Mouse (Mus musculus): ENCODE measurements around the gene Glb1l. TPM values are rescaled to one million over a fixed set of nuclear protein-coding genes. Genes with fewer than 3 reads are reported as not detected.

The Glb1l gene
- polyA plus RNA-seq, 1 experiment from 2014 or later = 3.5 TPM

GRCm38 (mm10) chr1:75168472-75169464 is 41.8 kb downstream of the Glb1l start, which contains the start of gene Zfand2b:
TSS of gene Zfand2b (plus strand) at chr1:75168646.
- WGBS (ENCODE audit: insufficient replicate concordance) = 2% methylated on average over 56 of the region's 59 CpGs
- peak within 1 kb of the TSS; percentile 65 for H3K4me2 ChIP-seq (ENCODE audit: low read depth, low read length)
- H3K27ac ChIP-seq (ENCODE audit: low read depth) = peak within 1 kb of the TSS; percentile 90
- H3K9ac ChIP-seq (replicated peaks) = peak within 1 kb of the TSS; percentile 73
- TF ChIP-seq CTCF (IDR thresholded peaks at IDR 0.05; ENCODE audit: low read depth) (no peak), EP300 (IDR thresholded peaks at IDR 0.05; ENCODE audit: low read depth) (no peak; the same call in 1 of the 2 replicates)
- H3K27me3 ChIP-seq (ENCODE audit: insufficient read depth, low read length) = no peaks in the 10 kb centered on the region
- peaks cover 36% of the 10 kb centered on the region for H3K36me3 ChIP-seq (replicated peaks; ENCODE audit: insufficient read depth, low read length)
- H3K4me3 ChIP-seq (ENCODE audit: low read depth, low read length) = peak within 1 kb of the TSS; percentile 67
- H3K9me3 ChIP-seq (ENCODE audit: low read length) = no peaks in the 10 kb centered on the region
- peaks cover 14% of the 10 kb centered on the region for H3K4me1 ChIP-seq (ENCODE audit: insufficient read depth)
- peak; percentile 99 for DNase-seq
- ATAC-seq = peak; percentile 95

- no peak for TF ChIP-seq CTCF (IDR thresholded peaks at IDR 0.05; ENCODE audit: low read depth)
- TF ChIP-seq EP300 (IDR thresholded peaks at IDR 0.05; ENCODE audit: low read depth) = no peak
- ATAC-seq (peak; percentile 7; the same call in 1 of the 2 replicates), DNase-seq (no peak)
- peak overlapping the region; percentile 73 for H3K9ac ChIP-seq (replicated peaks)
- H3K36me3 ChIP-seq (replicated peaks; ENCODE audit: insufficient read depth, low read length) = peaks cover 30% of the 10 kb centered on the region
- no peaks in the 10 kb centered on the region for H3K27me3 ChIP-seq (ENCODE audit: insufficient read depth, low read length)
- WGBS (ENCODE audit: insufficient replicate concordance) = 9% methylated on average over 7 of the region's 7 CpGs
- peak overlapping the region; percentile 65 for H3K4me2 ChIP-seq (ENCODE audit: low read depth, low read length)
- H3K27ac ChIP-seq (ENCODE audit: low read depth) = peak overlapping the region; percentile 90
- H3K4me3 ChIP-seq (ENCODE audit: low read depth, low read length) = peak overlapping the region; percentile 67
- peaks cover 14% of the 10 kb centered on the region for H3K4me1 ChIP-seq (ENCODE audit: insufficient read depth)
- no peaks in the 10 kb centered on the region for H3K9me3 ChIP-seq (ENCODE audit: low read length)
Measured at GRCm38 (mm10) chr1:75168093-75168471, 42.5 kb downstream of the Glb1l start.

GRCm38 (mm10) chr1:75160256-75160617 is 50.4 kb downstream of the Glb1l start:
- peak overlapping the region; percentile 57; the same call in 1 of the 2 replicates for H3K27ac ChIP-seq (ENCODE audit: low read depth)
- H3K4me1 ChIP-seq (ENCODE audit: insufficient read depth) = peaks cover 6% of the 10 kb centered on the region
- H3K27me3 ChIP-seq (ENCODE audit: insufficient read depth, low read length) = no peaks in the 10 kb centered on the region
- no peak for ATAC-seq
- H3K9me3 ChIP-seq (ENCODE audit: low read length) = no peaks in the 10 kb centered on the region
- H3K4me2 ChIP-seq (ENCODE audit: low read depth, low read length) = peak overlapping the region; percentile 42; the same call in 1 of the 2 replicates
- 42% methylated on average over 4 of the region's 4 CpGs for WGBS (ENCODE audit: insufficient replicate concordance)
- no peak overlapping the region for H3K9ac ChIP-seq (replicated peaks)
- peak; percentile 17 for DNase-seq
- no peaks in the 10 kb centered on the region for H3K36me3 ChIP-seq (replicated peaks; ENCODE audit: insufficient read depth, low read length)
- H3K4me3 ChIP-seq (ENCODE audit: low read depth, low read length) = no peak overlapping the region
- no peak for TF ChIP-seq EP300 (IDR thresholded peaks at IDR 0.05; ENCODE audit: low read depth)
- no peak for TF ChIP-seq CTCF (IDR thresholded peaks at IDR 0.05; ENCODE audit: low read depth)

- peak; percentile 78 for ATAC-seq
- Histone ChIP-seq H3K36me3 (replicated peaks; ENCODE audit: insufficient read depth, low read length) (no peaks in the 10 kb centered on the region), H3K4me2 (ENCODE audit: low read depth, low read length) (peak overlapping the region; percentile 42; the same call in 1 of the 2 replicates), H3K27ac (ENCODE audit: low read depth) (peak overlapping the region; percentile 59), H3K4me1 (ENCODE audit: insufficient read depth) (peaks cover 10% of the 10 kb centered on the region), H3K4me3 (ENCODE audit: low read depth, low read length) (no peak overlapping the region), H3K27me3 (ENCODE audit: insufficient read depth, low read length) (no peaks in the 10 kb centered on the region), H3K9me3 (ENCODE audit: low read length) (no peaks in the 10 kb centered on the region), H3K9ac (replicated peaks) (no peak overlapping the region)
- TF ChIP-seq EP300 (IDR thresholded peaks at IDR 0.05; ENCODE audit: low read depth) = peak; percentile 91
- TF ChIP-seq CTCF (IDR thresholded peaks at IDR 0.05; ENCODE audit: low read depth) = no peak
- WGBS (ENCODE audit: insufficient replicate concordance) = 50% methylated on average over 5 of the region's 5 CpGs
- no peak for DNase-seq
Measured at GRCm38 (mm10) chr1:75159540-75160255, 50.9 kb downstream of the Glb1l start.

GRCm38 (mm10) chr1:75158990-75159389 is 51.6 kb downstream of the Glb1l start:
- no peak overlapping the region for H3K9ac ChIP-seq (replicated peaks)

GRCm38 (mm10) chr1:75155837-75156236 is 54.8 kb downstream of the Glb1l start:
- Histone ChIP-seq H3K4me1 (ENCODE audit: insufficient read depth) (peaks cover 10% of the 10 kb centered on the region), H3K9ac (replicated peaks) (no peak overlapping the region), H3K4me3 (ENCODE audit: low read depth, low read length) (no peak overlapping the region), H3K27me3 (ENCODE audit: insufficient read depth, low read length) (no peaks in the 10 kb centered on the region), H3K27ac (ENCODE audit: low read depth) (no peak overlapping the region), H3K4me2 (ENCODE audit: low read depth, low read length) (no peak overlapping the region), H3K36me3 (replicated peaks; ENCODE audit: insufficient read depth, low read length) (no peaks in the 10 kb centered on the region; the same call in 1 of the 2 replicates), H3K9me3 (ENCODE audit: low read length) (no peaks in the 10 kb centered on the region)
- 39% methylated on average over 3 of the region's 3 CpGs for WGBS (ENCODE audit: insufficient replicate concordance)
- ATAC-seq (no peak), DNase-seq (no peak)
- TF ChIP-seq EP300 (IDR thresholded peaks at IDR 0.05; ENCODE audit: low read depth) = no peak
- TF ChIP-seq CTCF (IDR thresholded peaks at IDR 0.05; ENCODE audit: low read depth) = no peak

More at GRCm38 (mm10) chr1:75158990-75159389, 51.6 kb downstream of the Glb1l start:
- ATAC-seq (no peak), DNase-seq (no peak)
- Histone ChIP-seq H3K27me3 (ENCODE audit: insufficient read depth, low read length) (no peaks in the 10 kb centered on the region), H3K36me3 (replicated peaks; ENCODE audit: insufficient read depth, low read length) (no peaks in the 10 kb centered on the region; the same call in 1 of the 2 replicates), H3K4me1 (ENCODE audit: insufficient read depth) (peaks cover 10% of the 10 kb centered on the region), H3K27ac (ENCODE audit: low read depth) (no peak overlapping the region), H3K4me3 (ENCODE audit: low read depth, low read length) (no peak overlapping the region), H3K9me3 (ENCODE audit: low read length) (no peaks in the 10 kb centered on the region), H3K4me2 (ENCODE audit: low read depth, low read length) (no peak overlapping the region)
- TF ChIP-seq EP300 (IDR thresholded peaks at IDR 0.05; ENCODE audit: low read depth) = no peak
- TF ChIP-seq CTCF (IDR thresholded peaks at IDR 0.05; ENCODE audit: low read depth) = no peak
